Mouse (Mus musculus): ENCODE data around the gene Smyd3. TPM values are rescaled to one million over a fixed set of nuclear protein-coding genes. Genes with fewer than 3 reads are reported as not detected.
A peak's percentile ranks its signal among the peaks of the same experiment; 100 is the strongest.

Smyd3 gene
- polyA plus RNA-seq, 1 experiment from 2014 or later = 18.8 TPM

- Histone ChIP-seq H3K27me3 (replicated peaks) (no peaks in the 10 kb centered on the region), H3K4me2 (replicated peaks) (no peak overlapping the region), H3K27ac (no peak overlapping the region), H3K4me1 (0 out of 2 replicates have a peak, but pooled peaks cover 5% of the 10 kb centered on the region), H3K9ac (no peak overlapping the region), H3K36me3 (no peaks in the 10 kb centered on the region), H3K9me3 (no peaks in the 10 kb centered on the region), H3K4me3 (no peak overlapping the region)
- ATAC-seq (ENCODE audit: low FRiP score, low read depth) = no peak
- WGBS = 81% methylated on average over 1 of the region's 1 CpGs
These were observed 448.9 kb downstream of the Smyd3 start for GRCm38 (mm10) chr1:179068990-179069389.

- H3K36me3 ChIP-seq = no peaks in the 10 kb centered on the region
These were observed 452.6 kb downstream of the Smyd3 start for GRCm38 (mm10) chr1:179065294-179065601.

GRCm38 (mm10) chr1:179064601-179065293, 453.1 kb downstream of the Smyd3 start:
- no peak overlapping the region for H3K27ac ChIP-seq

More at GRCm38 (mm10) chr1:179065294-179065601, 452.6 kb downstream of the Smyd3 start:
- no peak overlapping the region for H3K27ac ChIP-seq
- no peak overlapping the region for H3K4me3 ChIP-seq
- ATAC-seq (ENCODE audit: low FRiP score, low read depth) = no peak
- WGBS = 54% methylated on average over 2 of the region's 2 CpGs
- H3K4me1 ChIP-seq = peaks cover 23% of the 10 kb centered on the region
- H3K27me3 ChIP-seq (replicated peaks) = no peaks in the 10 kb centered on the region
- no peak overlapping the region for H3K4me2 ChIP-seq (replicated peaks)
- H3K9ac ChIP-seq = no peak overlapping the region
- no peaks in the 10 kb centered on the region for H3K9me3 ChIP-seq

GRCm38 (mm10) chr1:179061759-179062168, 456.1 kb downstream of the Smyd3 start:
- H3K9me3 ChIP-seq = no peaks in the 10 kb centered on the region
- no peaks in the 10 kb centered on the region for H3K27me3 ChIP-seq (replicated peaks)
- WGBS = 15% methylated on average over 9 of the region's 9 CpGs
- no peak overlapping the region for H3K9ac ChIP-seq
- no peak overlapping the region for H3K4me3 ChIP-seq
- no peaks in the 10 kb centered on the region for H3K36me3 ChIP-seq
- H3K27ac ChIP-seq = no peak overlapping the region
- H3K4me1 ChIP-seq = peaks cover 28% of the 10 kb centered on the region
- peak overlapping the region; percentile 30; the same call in 1 of the 2 replicates for H3K4me2 ChIP-seq (replicated peaks)
- ATAC-seq (ENCODE audit: low FRiP score, low read depth) = peak; percentile 43

More at GRCm38 (mm10) chr1:179064601-179065293, 453.1 kb downstream of the Smyd3 start:
- no peak for ATAC-seq (ENCODE audit: low FRiP score, low read depth)
- H3K36me3 ChIP-seq = no peaks in the 10 kb centered on the region
- peaks cover 27% of the 10 kb centered on the region for H3K4me1 ChIP-seq
- no peak overlapping the region for H3K9ac ChIP-seq
- WGBS = 86% methylated on average over 14 of the region's 14 CpGs
- no peaks in the 10 kb centered on the region for H3K27me3 ChIP-seq (replicated peaks)
- H3K9me3 ChIP-seq = no peaks in the 10 kb centered on the region
- H3K4me2 ChIP-seq (replicated peaks) = no peak overlapping the region
- H3K4me3 ChIP-seq = no peak overlapping the region

GRCm38 (mm10) chr1:179061053-179061452, 456.8 kb downstream of the Smyd3 start:
- WGBS = 80% methylated on average over 4 of the region's 4 CpGs
- no peak overlapping the region for H3K27ac ChIP-seq

GRCm38 (mm10) chr1:179060113-179060955, 457.5 kb downstream of the Smyd3 start:
- Histone ChIP-seq H3K9me3 (no peaks in the 10 kb centered on the region), H3K36me3 (no peaks in the 10 kb centered on the region), H3K9ac (no peak overlapping the region), H3K27me3 (replicated peaks) (no peaks in the 10 kb centered on the region), H3K4me3 (no peak overlapping the region), H3K4me1 (peaks cover 28% of the 10 kb centered on the region), H3K4me2 (replicated peaks) (peak overlapping the region; percentile 12; the same call in 1 of the 2 replicates), H3K27ac (no peak overlapping the region)
- 44% methylated on average over 18 of the region's 18 CpGs for WGBS
- ATAC-seq (ENCODE audit: low FRiP score, low read depth) = peak; percentile 48; the same call in 1 of the 2 replicates

More at GRCm38 (mm10) chr1:179061053-179061452, 456.8 kb downstream of the Smyd3 start:
- H3K4me2 ChIP-seq (replicated peaks) = peak overlapping the region; percentile 12; the same call in 1 of the 2 replicates
- H3K9me3 ChIP-seq = no peaks in the 10 kb centered on the region
- H3K4me3 ChIP-seq = no peak overlapping the region
- H3K9ac ChIP-seq = no peak overlapping the region
- H3K36me3 ChIP-seq = no peaks in the 10 kb centered on the region
- ATAC-seq (ENCODE audit: low FRiP score, low read depth) = no peak
- peaks cover 28% of the 10 kb centered on the region for H3K4me1 ChIP-seq
- H3K27me3 ChIP-seq (replicated peaks) = no peaks in the 10 kb centered on the region

GRCm38 (mm10) chr1:179059286-179060112, 458.3 kb downstream of the Smyd3 start:
- WGBS = 85% methylated on average over 15 of the region's 15 CpGs
- Histone ChIP-seq H3K27me3 (replicated peaks) (no peaks in the 10 kb centered on the region), H3K9me3 (no peaks in the 10 kb centered on the region), H3K4me1 (peaks cover 25% of the 10 kb centered on the region), H3K4me2 (replicated peaks) (no peak overlapping the region), H3K4me3 (no peak overlapping the region), H3K36me3 (no peaks in the 10 kb centered on the region), H3K9ac (no peak overlapping the region), H3K27ac (no peak overlapping the region)
- no peak for ATAC-seq (ENCODE audit: low FRiP score, low read depth)

- ATAC-seq (ENCODE audit: low FRiP score, low read depth) = no peak
- H3K4me3 ChIP-seq = no peak overlapping the region
- 79% methylated on average over 4 of the region's 4 CpGs for WGBS
- H3K36me3 ChIP-seq = no peaks in the 10 kb centered on the region
- H3K27ac ChIP-seq = no peak overlapping the region
- H3K9me3 ChIP-seq = no peaks in the 10 kb centered on the region
- peaks cover 25% of the 10 kb centered on the region for H3K4me1 ChIP-seq
- no peak overlapping the region for H3K4me2 ChIP-seq (replicated peaks)
- no peak overlapping the region for H3K9ac ChIP-seq
- H3K27me3 ChIP-seq (replicated peaks) = no peaks in the 10 kb centered on the region
These were observed 459.2 kb downstream of the Smyd3 start for GRCm38 (mm10) chr1:179058675-179059074.

- H3K9me3 ChIP-seq = no peaks in the 10 kb centered on the region
- H3K9ac ChIP-seq = no peak overlapping the region
- no peaks in the 10 kb centered on the region for H3K36me3 ChIP-seq
- no peak overlapping the region for H3K27ac ChIP-seq
- H3K4me2 ChIP-seq (replicated peaks) = no peak overlapping the region
- H3K4me3 ChIP-seq = no peak overlapping the region
- WGBS = 79% methylated on average over 3 of the region's 3 CpGs
- peaks cover 10% of the 10 kb centered on the region for H3K4me1 ChIP-seq
- no peak for ATAC-seq (ENCODE audit: low FRiP score, low read depth)
- no peaks in the 10 kb centered on the region for H3K27me3 ChIP-seq (replicated peaks)
These were observed 462.1 kb downstream of the Smyd3 start for GRCm38 (mm10) chr1:179055760-179056159.

- 64% methylated on average over 7 of the region's 7 CpGs for WGBS
These were observed 463.3 kb downstream of the Smyd3 start for GRCm38 (mm10) chr1:179054385-179055116.

GRCm38 (mm10) chr1:179052545-179053180, 465.2 kb downstream of the Smyd3 start:
- WGBS = 95% methylated on average over 6 of the region's 6 CpGs
- H3K4me2 ChIP-seq (replicated peaks) = no peak overlapping the region
- H3K9ac ChIP-seq = no peak overlapping the region
- ATAC-seq (ENCODE audit: low FRiP score, low read depth) = no peak
- no peaks in the 10 kb centered on the region for H3K9me3 ChIP-seq
- no peak overlapping the region for H3K27ac ChIP-seq
- H3K4me1 ChIP-seq = no peaks in the 10 kb centered on the region
- H3K36me3 ChIP-seq = no peaks in the 10 kb centered on the region
- H3K27me3 ChIP-seq (replicated peaks) = no peaks in the 10 kb centered on the region
- no peak overlapping the region for H3K4me3 ChIP-seq

More at GRCm38 (mm10) chr1:179054385-179055116, 463.3 kb downstream of the Smyd3 start:
- no peaks in the 10 kb centered on the region for H3K4me1 ChIP-seq
- no peak overlapping the region for H3K9ac ChIP-seq
- no peak overlapping the region for H3K4me3 ChIP-seq
- H3K9me3 ChIP-seq = no peaks in the 10 kb centered on the region
- no peak for ATAC-seq (ENCODE audit: low FRiP score, low read depth)
- no peak overlapping the region for H3K4me2 ChIP-seq (replicated peaks)
- H3K27me3 ChIP-seq (replicated peaks) = no peaks in the 10 kb centered on the region
- no peaks in the 10 kb centered on the region for H3K36me3 ChIP-seq
- no peak overlapping the region for H3K27ac ChIP-seq
